Mouse (Mus musculus) lung, adult 2 months (tissue): ENCODE data around the gene Gm20498. TPM values are rescaled to one million over a fixed set of nuclear protein-coding genes. Genes with fewer than 3 reads are reported as not detected.
A peak's percentile ranks its signal among the peaks of the same experiment; 100 is the strongest.

Experiments
- DNase-seq: peaks from one replicate; pipeline ENCODE4 v3.0.0; 2022
- H3K4me1 ChIP-seq: fragments of 200-500 bp; 2 replicates; pipeline ENCODE4 v1.6.1; 2011; ENCODE audit warnings: low read length; ENCODE audit not compliant: control insufficient read depth, insufficient read depth
- H3K4me3 ChIP-seq: fragments of 200-500 bp; replicated peaks from 2 replicates; pipeline ENCODE3; 2011; ENCODE audit warnings: low read depth, mild to moderate bottlenecking, control low read depth, low read length; ENCODE audit errors: extremely low read depth
- CTCF ChIP-seq: fragments of 200-500 bp; IDR thresholded peaks from 2 replicates; pipeline ENCODE4 v1.5.1; 2011; ENCODE audit warnings: mild to moderate bottlenecking, low read length, control low read depth; ENCODE audit not compliant: insufficient read depth
- POLR2A ChIP-seq: fragments of 200-500 bp; IDR thresholded peaks from 2 replicates; pipeline ENCODE4 v1.6.1; 2011; ENCODE audit warnings: low read depth, mild to moderate bottlenecking, control low read depth, low read length, borderline replicate concordance; ENCODE audit errors: extremely low read depth
- WGBS: fragments of 180-500 bp; shearing (Covaris S2); methylation state at CpG from one replicate; pipeline ENCODE4 v1.1.7; 2018; 5-methylcytosine and 5-hydroxymethylcytosine counted together
- polyA plus RNA-seq: library from polyadenylated mRNA; depleted of rRNA; stranded (reverse); fragments of >200 nt; gene quantifications from 2 replicates; pipeline ENCODE4 v1.2.3, GENCODE M21; 2012; rRNA removed

Gene Gm20498
- polyA plus RNA-seq, 1 experiment = 14.7 TPM

- H3K4me3 ChIP-seq = no peak overlapping the region
- no peak for TF ChIP-seq CTCF
- no peak for TF ChIP-seq POLR2A
- no peaks in the 10 kb centered on the region for H3K4me1 ChIP-seq
- WGBS = 75% methylated on average over 5 of the region's 5 CpGs
- no peak for DNase-seq
Measured at GRCm38 (mm10) chr12:81333841-81334240, 198.9 kb downstream of the Gm20498 start.

GRCm38 (mm10) chr12:81332875-81333421, 199.8 kb downstream of the Gm20498 start, which contains the start of gene Slc8a3:
TSS of gene Slc8a3 (minus strand) at chr12:81333180.
- Histone ChIP-seq H3K4me1 (no peaks in the 10 kb centered on the region), H3K4me3 (peak within 1 kb of the TSS; percentile 19)
- no peak for TF ChIP-seq POLR2A
- TF ChIP-seq CTCF = no peak
- 2% methylated on average over 47 of the region's 47 CpGs for WGBS
- DNase-seq = no peak

GRCm38 (mm10) chr12:81331937-81332874, 200.5 kb downstream of the Gm20498 start:
- TF ChIP-seq POLR2A = no peak
- TF ChIP-seq CTCF = no peak
- no peaks in the 10 kb centered on the region for H3K4me1 ChIP-seq
- DNase-seq = no peak
- H3K4me3 ChIP-seq = peak overlapping the region; percentile 14
- 1% methylated on average over 52 of the region's 54 CpGs for WGBS

GRCm38 (mm10) chr12:81331046-81331638, 201.6 kb downstream of the Gm20498 start:
- TF ChIP-seq POLR2A = no peak
- no peak for TF ChIP-seq CTCF
- WGBS = 36% methylated on average over 5 of the region's 5 CpGs
- no peaks in the 10 kb centered on the region for H3K4me1 ChIP-seq

GRCm38 (mm10) chr12:81324991-81325390, 207.7 kb downstream of the Gm20498 start:
- 73% methylated on average over 3 of the region's 3 CpGs for WGBS
- no peak for TF ChIP-seq CTCF
- no peak for TF ChIP-seq POLR2A
- H3K4me3 ChIP-seq = no peak overlapping the region
- DNase-seq = no peak
- H3K4me1 ChIP-seq = no peaks in the 10 kb centered on the region

More at GRCm38 (mm10) chr12:81331046-81331638, 201.6 kb downstream of the Gm20498 start:
- no peak for DNase-seq
- H3K4me3 ChIP-seq = no peak overlapping the region

GRCm38 (mm10) chr12:81324116-81324515, 208.6 kb downstream of the Gm20498 start:
- TF ChIP-seq POLR2A (no peak), CTCF (no peak)
- Histone ChIP-seq H3K4me1 (no peaks in the 10 kb centered on the region), H3K4me3 (no peak overlapping the region)
- no peak for DNase-seq
- 92% methylated on average over 3 of the region's 3 CpGs for WGBS

GRCm38 (mm10) chr12:81321021-81321420, 211.7 kb downstream of the Gm20498 start:
- H3K4me1 ChIP-seq = no peaks in the 10 kb centered on the region
- no peak overlapping the region for H3K4me3 ChIP-seq
- TF ChIP-seq POLR2A = no peak
- TF ChIP-seq CTCF = no peak
- no peak for DNase-seq
- WGBS = 83% methylated on average over 1 of the region's 1 CpGs

- Histone ChIP-seq H3K4me3 (no peak overlapping the region), H3K4me1 (no peaks in the 10 kb centered on the region)
- no peak for DNase-seq
- WGBS = 43% methylated on average over 2 of the region's 2 CpGs
- no peak for TF ChIP-seq CTCF
Measured at GRCm38 (mm10) chr12:81317811-81318210, 214.9 kb downstream of the Gm20498 start.

GRCm38 (mm10) chr12:81315953-81316352, 216.8 kb downstream of the Gm20498 start:
- no peak overlapping the region for H3K4me3 ChIP-seq
- no peak for DNase-seq
- TF ChIP-seq CTCF (no peak), POLR2A (no peak)
- H3K4me1 ChIP-seq = no peaks in the 10 kb centered on the region
- WGBS = 89% methylated on average over 5 of the region's 5 CpGs

Other genes starting within 250 kb of the Gm20498 start
- 0.61 and 0.77 TPM in 2 replicates for gene Slc8a3, start 199.7 kb downstream of the Gm20498 start, polyA plus RNA-seq
- gene Gm4787, start 153.4 kb downstream of the Gm20498 start, polyA plus RNA-seq = 0.22 and 0.28 TPM in 2 replicates
- gene Adam4, start 111.0 kb downstream of the Gm20498 start, polyA plus RNA-seq = 0.17 and 0.21 TPM in 2 replicates
- 50.6 and 59.0 TPM in 2 replicates for gene Cox16, start 47.8 kb downstream of the Gm20498 start, polyA plus RNA-seq
- gene Synj2bp, start within 50 bp of the Gm20498 start, polyA plus RNA-seq = 19.1 and 27.1 TPM in 2 replicates
- not detected in 2 replicates for gene Adam21, start 35.6 kb upstream of the Gm20498 start, polyA plus RNA-seq
- gene Med6, start 62.1 kb upstream of the Gm20498 start, polyA plus RNA-seq = 3.7 and 8.4 TPM in 2 replicates
- gene Ttc9, start 98.3 kb upstream of the Gm20498 start, polyA plus RNA-seq = 10.2 and 12.8 TPM in 2 replicates
- gene Map3k9, start 248.3 kb upstream of the Gm20498 start, polyA plus RNA-seq = 5.9 and 6.7 TPM in 2 replicates